Comparison of ENCODE assay signal across 15 mouse cellular contexts in the genomic region with DNA sequence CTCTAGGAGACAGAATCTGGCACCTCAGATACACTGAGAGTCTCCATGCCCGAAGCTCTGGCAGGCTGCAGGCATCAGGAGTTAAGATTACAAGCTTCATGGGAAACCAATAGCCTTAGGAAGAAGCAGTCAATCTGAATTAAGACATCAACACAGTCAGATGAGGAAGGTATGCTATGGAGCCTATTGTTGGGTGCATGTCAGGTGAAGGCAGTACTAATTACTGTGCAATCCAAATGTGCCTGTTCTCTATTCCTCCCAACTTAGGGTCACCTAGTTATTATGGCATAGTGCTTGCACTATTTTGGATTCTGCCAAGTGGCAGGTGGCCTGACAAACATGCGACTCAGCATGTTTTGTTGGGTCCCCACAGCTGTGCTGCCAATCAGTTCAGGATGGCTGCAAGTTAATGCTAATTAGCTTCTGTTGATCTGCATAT. TPM values are rescaled to one million over a fixed set of nuclear protein-coding genes. Genes with fewer than 3 reads are reported as not detected.
DNase-seq lines count a peak whose midpoint lies in the region; ATAC-seq and TF ChIP-seq lines count a peak whose summit lies in the region.
"Had no signal": no experiment of that assay in that cellular context is flagged by ENCODE, and none has a peak within 500 bp of the region (broad histone marks: within the 10 kb centered on the region; RNA-seq: fewer than 3 reads in every experiment).

No protein-coding gene starts in this region.

- no peaks in the 10 kb centered on the region for H3K27me3 ChIP-seq in hindbrain, embryonic 14.5 days (ENCODE audit: control insufficient read depth, insufficient read depth, low read length)

- H3K36me3 ChIP-seq in hindbrain, embryonic 14.5 days (replicated peaks; ENCODE audit: control insufficient read depth, insufficient read depth) = no peaks in the 10 kb centered on the region

- 21% methylated on average over 2 of the region's 2 CpGs for WGBS in hindbrain, embryonic 14.5 days

- H3K4me1 ChIP-seq in hindbrain, embryonic 14.5 days (replicated peaks; ENCODE audit: control insufficient read depth, insufficient read depth, low read length) = no peaks in the 10 kb centered on the region

- DNase-seq in frontal cortex, postnatal 25 days (ENCODE audit: low spot score in 2 of 2) = no peak
- DNase-seq in brain, embryonic 14.5 days (ENCODE audit: low read depth) = peak; percentile 96
- peak; percentile 41 for DNase-seq in hindbrain, embryonic 14.5 days (ENCODE audit: low spot score)
- DNase-seq in layer of hippocampus, postnatal 36 days = peak; percentile 12 to 33
- DNase-seq in right cerebral cortex, adult 18-20 months = no peak
- DNase-seq in adipocyte (ENCODE audit: low spot score) = no peak
- DNase-seq in spleen, adult 18-20 months = no peak
- DNase-seq: gastrocnemius, postnatal 36 days; kidney, postnatal 25 days; lung, embryonic 14.5 days had no signal

- no peak for TF ChIP-seq POLR2A in brain, embryonic 14.5 days (IDR thresholded peaks at IDR 0.05; ENCODE audit: borderline replicate concordance, extremely low read depth, insufficient read depth, insufficient read length, poor library complexity, severe bottlenecking)

- no peak overlapping the region for H3K27ac ChIP-seq in hindbrain, embryonic 14.5 days

- no peaks in the 10 kb centered on the region for H3K9me3 ChIP-seq in hindbrain, embryonic 14.5 days (ENCODE audit: control insufficient read depth, low read length)

- TF ChIP-seq CTCF in brain, embryonic 14.5 days (IDR thresholded peaks at IDR 0.05; ENCODE audit: borderline replicate concordance, extremely low read depth, insufficient read depth, insufficient read length) = no peak

- ATAC-seq in frontal cortex, adult (ENCODE audit: low TSS enrichment) = peak; percentile 64
- peak; percentile 80 for ATAC-seq in hindbrain, embryonic 14.5 days (ENCODE audit: low FRiP score)

- H3K4me2 ChIP-seq in hindbrain, embryonic 14.5 days (replicated peaks) = no peak overlapping the region
- H3K4me2 ChIP-seq: lung, embryonic 14.5 days had no signal

- H3K9ac ChIP-seq in hindbrain, embryonic 14.5 days = no peak overlapping the region
- H3K9ac ChIP-seq: lung, embryonic 14.5 days had no signal

- H3K4me3 ChIP-seq in hindbrain, embryonic 14.5 days (replicated peaks; ENCODE audit: low read length) = no peak overlapping the region

RNA-seq across cellular contexts. Expression of a gene that starts 53.0 kb away (rescaled TPM):
- polyA plus RNA-seq in brain, embryonic 14.5 days (2012; rRNA removed) = not detected in 2 replicates
- polyA plus RNA-seq in hindbrain, embryonic 14.5 days (2014; fragmentation: Nextera tagmentation; extraction: Ambion mirVana) = not detected in 2 replicates
- not detected for total RNA-seq in layer of hippocampus, postnatal 36 days (2021)
- total RNA-seq: gastrocnemius, postnatal 36 days had no signal
- polyA plus RNA-seq: C2C12; heart, embryonic 14.5 days; intestine, embryonic 14.5 days; limb, embryonic 14.5 days; lung, embryonic 14.5 days had no signal

Comparison
In these comparisons a context has a peak if more than half of its experiments do, and no peak if none do; other contexts are left out.
1. DNase-seq: peak in brain, embryonic 14.5 days (single experiment), hindbrain, embryonic 14.5 days (single experiment) and layer of hippocampus, postnatal 36 days (2 of 2); none in frontal cortex, postnatal 25 days (0 of 2), right cerebral cortex, adult 18-20 months (single experiment), adipocyte (single experiment) and spleen, adult 18-20 months (0 of 2).